Mouse (Mus musculus) forelimb bud, embryonic 11.5 days (tissue): ENCODE data around the gene AU021092.
A peak's percentile ranks its signal among the peaks of the same experiment; 100 is the strongest.
"Not testable (repeated sequence)": the region's sequence is repeated elsewhere in the genome, so short reads cannot be mapped to it uniquely, and the experiment has no call there.

ENCODE experiments used
- DNase-seq: peaks from one replicate; pipeline ENCODE4 v3.0.0-alpha.2; 2012; ENCODE audit warnings: low read depth, low spot score

The AU021092 gene

GRCm38 (mm10) chr16:5222140-5222539 lies at the start of gene AU021092:
TSS of gene AU021092 (minus strand) at chr16:5222299.
- DNase-seq = no peak

DNA sequence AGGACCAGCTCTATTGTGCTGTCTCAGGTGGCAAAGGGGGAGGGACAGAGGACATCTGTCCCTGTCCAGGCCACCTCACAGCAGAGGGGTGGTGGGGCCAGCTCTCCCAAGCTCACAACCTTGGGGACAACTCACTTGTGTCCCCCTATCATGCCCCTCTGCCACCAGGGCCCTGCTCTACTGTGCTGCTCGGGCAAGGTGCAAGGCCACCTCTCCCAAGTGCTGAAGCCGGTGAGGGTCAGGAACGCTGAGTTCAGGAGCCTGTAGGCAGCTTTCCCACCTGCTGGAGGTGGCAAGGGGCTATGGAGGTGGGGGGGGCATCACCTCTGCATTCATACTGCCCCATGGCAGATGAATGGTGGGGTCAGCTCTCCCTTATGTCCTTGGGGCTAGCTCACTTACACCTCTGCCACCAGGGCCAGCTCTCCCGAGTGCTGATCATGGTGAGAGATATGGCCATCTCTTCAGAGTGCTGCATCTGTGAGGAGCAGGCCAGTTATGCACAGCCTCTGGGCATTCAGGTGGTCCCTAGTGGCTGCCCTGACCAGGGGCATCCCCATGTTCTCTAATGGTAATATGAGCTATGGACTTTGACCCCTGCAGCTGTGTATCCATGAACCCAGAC lies 49.4 kb upstream of the AU021092 start:
- no peak for DNase-seq

- no peak for DNase-seq
These were observed 41.8 kb upstream of the AU021092 start for GRCm38 (mm10) chr16:5263926-5264325.

DNA sequence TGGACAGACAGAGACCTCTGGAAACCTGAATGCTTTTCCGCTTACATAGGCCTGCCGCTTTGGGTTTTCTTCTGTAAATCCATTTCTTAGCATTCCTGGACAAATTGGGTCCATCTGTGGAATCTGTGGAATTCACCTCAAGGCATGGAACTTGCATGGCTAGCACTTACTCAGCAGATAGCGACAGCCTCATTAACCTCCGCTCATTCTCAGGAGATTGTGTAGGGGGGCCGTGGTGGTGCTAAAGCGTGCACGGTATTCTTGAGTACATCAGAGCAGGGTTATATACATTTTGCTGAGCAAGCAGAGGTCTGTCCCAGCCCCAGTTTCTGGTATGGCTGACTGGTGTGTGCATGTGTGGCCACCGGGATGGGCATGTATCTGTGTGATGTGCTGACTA lies 41.1 kb upstream of the AU021092 start:
- peak; percentile 71 for DNase-seq

GRCm38 (mm10) chr16:5255779-5256496 lies 33.8 kb upstream of the AU021092 start, which contains the start of gene Eef2kmt:
TSS of gene Eef2kmt (minus strand) at chr16:5255983.
- peak; percentile 97 for DNase-seq

- peak; percentile 9 for DNase-seq
These were observed 33.1 kb upstream of the AU021092 start for GRCm38 (mm10) chr16:5255081-5255740.

DNA sequence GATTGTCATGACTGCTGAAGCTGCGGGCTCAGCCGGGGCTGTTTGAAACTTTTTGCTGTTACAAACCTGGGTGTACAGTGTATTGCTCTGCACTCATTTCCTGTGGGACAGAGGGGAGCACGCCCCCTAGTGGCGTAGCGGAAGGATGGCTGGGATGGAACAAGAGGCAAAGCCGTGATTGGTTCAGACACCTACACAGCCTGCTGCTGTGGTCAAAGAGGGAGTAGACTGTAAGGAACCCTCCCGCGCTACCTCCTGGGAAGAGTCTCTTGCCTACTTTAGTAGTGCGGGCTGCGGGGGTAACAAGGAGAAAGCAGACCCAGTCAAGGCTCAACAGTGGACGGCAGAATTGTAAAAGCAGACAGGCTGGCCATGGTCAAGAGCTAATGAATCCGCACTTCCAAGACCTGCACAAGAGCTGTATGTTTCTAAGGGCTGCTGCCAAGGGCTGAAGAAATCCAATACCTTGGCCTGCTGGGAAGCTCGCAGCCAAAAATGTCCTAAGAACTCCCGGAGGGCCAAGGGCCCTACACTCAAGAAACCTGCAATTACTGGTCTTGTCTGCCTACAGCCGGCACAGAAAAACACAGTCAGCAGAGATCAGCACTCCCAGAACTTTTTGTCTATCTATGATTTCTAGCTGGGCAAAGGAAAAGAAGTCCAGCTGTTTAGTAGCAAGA lies 32.4 kb upstream of the AU021092 start:
- peak; percentile 89 for DNase-seq

GRCm38 (mm10) chr16:5252260-5252659 lies 30.2 kb upstream of the AU021092 start:
- no peak for DNase-seq

DNA sequence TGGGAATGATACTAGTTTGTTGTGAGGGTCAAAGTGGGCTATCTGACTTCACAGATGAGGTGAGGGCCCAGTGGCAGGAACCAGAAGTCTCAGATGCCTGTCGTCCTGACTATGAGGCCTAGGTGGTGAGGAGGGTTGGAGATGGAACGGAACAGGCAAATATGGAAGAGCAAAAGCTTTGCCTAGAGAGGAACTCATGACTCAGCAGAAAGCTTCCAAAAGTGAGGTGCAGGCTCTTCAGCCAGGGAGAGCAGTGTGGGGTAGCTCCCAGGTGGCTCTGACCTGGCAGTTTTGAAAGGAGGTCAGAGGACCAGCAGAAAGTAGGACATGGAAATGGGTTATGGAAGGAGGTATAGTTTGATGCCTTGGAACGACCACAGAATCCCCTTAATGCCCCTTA lies 28.8 kb upstream of the AU021092 start:
- no peak for DNase-seq

- DNase-seq = peak; percentile 42
These were observed 22.3 kb upstream of the AU021092 start for GRCm38 (mm10) chr16:5244411-5244810.

GRCm38 (mm10) chr16:5242882-5243281 lies 20.8 kb upstream of the AU021092 start:
- DNase-seq = no peak

- DNase-seq = no peak
These were observed 20.3 kb upstream of the AU021092 start for GRCm38 (mm10) chr16:5242355-5242754.

- peak; percentile 95 for DNase-seq
These were observed 11.6 kb upstream of the AU021092 start, which contains the start of gene Alg1 for GRCm38 (mm10) chr16:5233418-5234313. TSS of gene Alg1 (plus strand) at chr16:5233621.

- no peak for DNase-seq
These were observed 10.9 kb upstream of the AU021092 start for GRCm38 (mm10) chr16:5232982-5233381.

GRCm38 (mm10) chr16:5228103-5228502 lies 6.0 kb upstream of the AU021092 start:
- not testable (repeated sequence) for DNase-seq

DNA sequence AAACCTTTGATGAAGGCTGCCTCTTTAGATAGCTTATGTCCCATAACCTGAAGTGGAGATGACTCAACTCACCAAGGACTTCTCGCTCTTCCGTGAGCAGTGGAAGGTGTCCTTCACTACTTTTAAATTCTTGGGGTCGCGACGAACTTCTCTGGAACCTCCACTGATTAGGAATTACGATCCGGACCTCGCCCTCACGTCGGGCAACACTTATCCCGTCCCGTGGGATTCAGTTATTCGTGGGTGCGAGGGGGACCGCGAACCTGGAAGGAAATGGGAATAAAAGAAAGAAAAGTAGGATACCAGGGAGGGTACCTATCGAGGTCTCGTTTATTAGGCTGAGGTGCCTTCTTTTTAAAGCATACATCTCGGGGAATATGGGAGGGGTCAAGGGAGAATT lies 5.4 kb upstream of the AU021092 start:
- DNase-seq = not testable (repeated sequence)

- DNase-seq = not testable (repeated sequence)
These were observed 4.4 kb upstream of the AU021092 start for GRCm38 (mm10) chr16:5226534-5226933.

- DNase-seq = no peak
These were observed 696 bp downstream of the AU021092 start for GRCm38 (mm10) chr16:5221403-5221802.

DNA sequence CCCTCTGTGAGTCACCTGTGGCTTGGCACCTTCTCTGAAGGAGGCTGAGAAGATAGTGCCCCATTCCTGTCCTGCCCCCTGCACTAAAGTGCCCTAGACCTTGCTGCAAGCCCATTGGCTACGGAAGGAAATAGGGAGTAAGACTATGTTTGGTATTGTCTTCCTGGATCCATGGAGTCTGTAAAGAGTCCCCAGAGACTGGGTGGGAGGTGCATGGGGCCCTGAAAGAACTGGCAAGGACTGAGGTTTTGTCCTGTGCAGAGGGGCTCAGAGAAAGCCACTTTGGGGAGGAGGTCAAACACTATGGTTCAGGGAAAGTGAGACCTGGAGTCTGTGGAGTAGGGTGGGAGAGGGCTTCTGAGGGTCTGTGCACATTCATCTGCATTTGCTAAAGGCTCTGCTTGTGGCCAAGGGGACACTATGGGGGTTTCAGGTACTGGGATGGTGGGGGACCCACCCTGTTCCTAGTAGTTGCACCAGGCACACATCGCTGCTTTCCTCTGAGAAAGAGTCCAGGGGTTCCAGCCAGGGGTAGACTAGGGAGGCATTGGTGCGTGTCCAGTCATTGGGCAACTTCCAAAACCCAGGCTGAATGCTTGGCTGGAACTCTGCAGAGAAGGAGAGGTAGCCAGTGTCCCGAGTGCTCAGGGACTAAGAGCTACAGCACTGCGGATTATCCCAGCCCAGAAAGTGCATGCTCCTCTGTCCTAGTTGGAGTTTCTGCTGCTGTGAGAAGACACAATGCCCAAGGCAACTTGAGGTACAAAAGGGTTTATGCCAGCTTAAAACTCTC lies 4.6 kb downstream of the AU021092 start:
- no peak for DNase-seq

- no peak for DNase-seq
These were observed 5.4 kb downstream of the AU021092 start for GRCm38 (mm10) chr16:5216686-5217085.
